Mouse (Mus musculus) brain, embryonic 14.5 days (tissue): ENCODE measurements at regions not wholly inside any gene's neighbourhood (a gene's known extent, or its start where the extent isn't known, plus 50 kb on each side); places are given as distances from the start of the nearest gene placed in this dataset.

ENCODE experiments used
- DNase-seq: peaks from one replicate; pipeline ENCODE4 v3.0.0-alpha.2; 2011; ENCODE audit warnings: low read depth
- CTCF ChIP-seq: fragments of 200-500 bp; IDR thresholded peaks from 2 replicates; pipeline ENCODE4 v1.5.1; 2012; ENCODE audit warnings: inconsistent platforms, mild to moderate bottlenecking, moderate library complexity, borderline replicate concordance; ENCODE audit not compliant: insufficient read depth, insufficient read length; ENCODE audit errors: extremely low read depth
- POLR2A ChIP-seq: fragments of 200-500 bp; IDR thresholded peaks from 2 replicates; pipeline ENCODE4 v1.6.1; 2012; ENCODE audit warnings: mild to moderate bottlenecking, inconsistent platforms, borderline replicate concordance; ENCODE audit not compliant: poor library complexity, insufficient read depth, insufficient read length, severe bottlenecking; ENCODE audit errors: extremely low read depth

GRCm38 (mm10) chr1:7457895-7458294 lies 2650.2 kb downstream of the Gm37988 start:
- no peak for TF ChIP-seq CTCF
- TF ChIP-seq POLR2A: no peak
- no peak for DNase-seq

DNA sequence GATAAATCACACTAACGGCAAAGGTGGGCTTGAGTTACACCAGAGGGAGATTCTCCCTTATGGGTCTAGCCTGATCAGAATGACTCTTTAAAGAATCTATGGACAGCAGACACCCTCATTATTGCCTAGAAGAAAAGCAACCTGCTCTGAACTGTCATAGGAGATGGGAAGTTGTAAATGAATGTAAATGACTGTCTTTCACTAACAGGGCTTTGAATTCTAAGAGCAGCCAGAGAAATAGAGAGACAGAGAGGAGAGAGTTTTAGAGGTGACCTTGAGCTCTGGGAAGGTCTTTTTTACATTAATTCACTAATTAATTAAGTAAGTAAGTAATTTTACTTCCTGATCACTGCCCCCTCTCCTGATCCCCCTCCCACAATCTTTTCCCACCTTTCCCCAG lies 2686.4 kb downstream of the Gm37988 start:
- no peak for DNase-seq
- TF ChIP-seq POLR2A: no peak
- TF ChIP-seq CTCF: no peak

DNA sequence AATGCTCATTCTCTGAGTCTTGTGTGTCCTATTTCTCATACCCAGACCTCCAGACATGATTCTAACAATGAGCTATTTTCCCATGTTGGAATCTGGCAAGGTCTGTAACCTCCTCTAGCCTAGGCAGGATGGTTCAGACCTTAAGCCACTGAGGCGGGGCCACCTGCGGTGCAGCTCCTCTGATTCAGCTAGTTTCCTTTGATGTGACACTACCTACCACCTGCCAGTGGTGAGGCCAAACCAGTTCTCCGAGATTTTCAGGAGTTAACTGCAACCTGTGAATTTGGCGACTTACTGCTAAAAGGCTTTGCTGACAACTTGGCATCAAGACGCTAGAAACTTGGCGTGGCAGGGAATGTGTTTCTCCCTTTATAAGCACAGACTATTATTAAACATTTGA lies 2691.3 kb downstream of the Gm37988 start:
- no peak for DNase-seq
- TF ChIP-seq POLR2A (no peak), CTCF (no peak)

GRCm38 (mm10) chr1:7502363-7502762 lies 2694.7 kb downstream of the Gm37988 start:
- DNase-seq: no peak
- no peak for TF ChIP-seq POLR2A
- no peak for TF ChIP-seq CTCF

DNA sequence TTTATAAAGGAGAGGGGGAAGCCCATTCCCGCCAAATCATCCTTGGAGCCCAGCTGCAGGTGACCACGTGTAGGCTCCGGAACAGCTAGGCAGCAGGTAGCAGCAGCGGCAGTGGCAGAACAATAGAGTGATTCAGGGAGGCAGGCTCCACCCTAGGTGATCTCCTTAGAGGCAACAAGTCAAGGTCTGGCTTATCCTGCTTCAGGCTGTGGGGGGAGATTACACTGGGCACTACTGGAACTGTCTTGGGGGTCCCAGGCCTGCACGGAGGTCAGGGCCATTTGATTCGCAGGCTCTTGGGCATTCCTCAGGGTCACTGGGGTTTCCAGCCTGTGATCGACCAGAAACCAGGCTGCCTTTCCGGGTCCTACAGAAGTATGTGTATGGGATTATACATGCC lies 2711.1 kb downstream of the Gm37988 start:
- DNase-seq: no peak
- TF ChIP-seq POLR2A (no peak), CTCF (no peak)

DNA sequence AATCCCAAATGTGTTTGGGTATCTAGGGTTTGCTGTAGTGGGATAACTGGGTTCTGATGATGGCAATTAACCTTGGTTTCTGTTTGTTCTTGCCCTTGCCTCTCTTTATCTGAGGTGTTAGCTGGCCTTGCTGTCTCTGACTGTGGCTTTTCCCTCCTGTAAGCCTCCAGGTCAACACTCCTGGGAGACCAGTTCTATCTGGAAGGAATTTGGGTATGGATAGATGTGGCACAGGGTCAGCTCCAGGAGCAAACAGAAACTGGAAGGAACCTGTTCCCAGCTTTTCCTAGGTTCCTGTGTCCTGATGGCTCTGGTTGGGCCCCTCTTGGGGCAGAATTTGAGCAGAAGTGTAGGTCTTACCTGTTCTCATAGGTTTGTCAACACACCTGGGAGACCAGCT lies 2725.8 kb downstream of the Gm37988 start:
- no peak for TF ChIP-seq CTCF
- no peak for TF ChIP-seq POLR2A
- no peak for DNase-seq

DNA sequence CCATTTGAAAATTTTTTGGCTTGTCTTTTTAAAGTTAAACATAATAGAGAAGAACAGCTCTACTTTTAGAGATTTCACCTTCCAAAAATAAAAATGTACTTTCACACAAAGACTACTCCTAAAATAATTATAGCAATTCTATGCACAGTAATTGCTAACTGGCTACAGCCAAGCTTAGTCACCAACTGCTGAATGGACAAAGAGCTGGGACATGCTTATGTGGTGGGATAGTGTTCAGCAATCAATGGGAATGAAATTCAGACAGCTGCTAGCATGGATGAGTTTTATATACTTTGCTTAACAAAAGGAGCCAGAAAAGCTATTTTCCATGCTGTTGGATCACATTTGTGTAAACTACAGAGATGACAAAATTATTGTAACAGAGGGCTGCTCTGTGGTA lies 2727.5 kb downstream of the Gm37988 start:
- no peak for TF ChIP-seq CTCF
- TF ChIP-seq POLR2A: no peak

GRCm38 (mm10) chr1:7543492-7543891 lies 2735.8 kb downstream of the Gm37988 start:
- peak; percentile 76 for DNase-seq
- TF ChIP-seq CTCF: peak; percentile 54; the same call in 1 of the 2 replicates
- no peak for TF ChIP-seq POLR2A

More for the DNA sequence above, 2727.5 kb downstream of the Gm37988 start:
- no peak for DNase-seq

- TF ChIP-seq POLR2A (no peak), CTCF (no peak)
- peak; percentile 1 for DNase-seq
Observed at GRCm38 (mm10) chr1:7548261-7548660, 2740.6 kb downstream of the Gm37988 start.

- no peak for TF ChIP-seq CTCF
- TF ChIP-seq POLR2A: no peak
- no peak for DNase-seq
Observed at GRCm38 (mm10) chr1:7574787-7575186, 2767.1 kb downstream of the Gm37988 start.

- no peak for TF ChIP-seq CTCF
- no peak for TF ChIP-seq POLR2A
Observed at GRCm38 (mm10) chr1:7586409-7586808, 2778.7 kb downstream of the Gm37988 start.

DNA sequence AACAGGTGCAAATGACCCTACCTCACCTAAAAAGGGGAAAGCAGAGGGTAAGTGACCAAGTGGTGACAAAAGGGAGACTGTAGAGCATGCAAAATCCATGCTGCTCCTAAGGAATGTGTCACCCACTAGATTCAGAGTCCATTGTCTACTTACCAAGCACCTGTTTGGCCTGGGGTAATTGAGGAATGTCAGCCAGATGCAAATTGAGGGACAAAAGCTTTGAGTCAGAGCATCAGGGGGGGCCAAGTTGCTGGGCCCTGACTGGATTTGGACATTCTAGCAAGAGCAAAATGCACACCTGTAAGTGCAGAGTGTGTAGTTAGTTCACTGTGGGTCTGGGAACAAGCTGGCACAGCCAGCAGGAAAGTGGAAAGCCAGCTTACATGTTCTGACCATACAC lies 2783.6 kb downstream of the Gm37988 start:
- no peak for TF ChIP-seq POLR2A
- no peak for TF ChIP-seq CTCF
- DNase-seq: no peak

More at GRCm38 (mm10) chr1:7586409-7586808, 2778.7 kb downstream of the Gm37988 start:
- peak; percentile 0 for DNase-seq
